Mouse (Mus musculus) stomach, embryonic 14.5 days (tissue): ENCODE results near the gene Grm4. TPM values are rescaled to one million over a fixed set of nuclear protein-coding genes. Genes with fewer than 3 reads are reported as not detected.

ENCODE experiments used
- ATAC-seq: fragments of 200-750 bp; cut with Nextera tagmentation; 2 replicates; pipeline ENCODE4 v1.8.0; 2017; ENCODE audit warnings: low read depth, moderate TSS enrichment; ENCODE audit not compliant: insufficient number of reproducible peaks, insufficient read depth, low FRiP score
- H3K27ac ChIP-seq: fragments of 300-500 bp; sonication (generic); 2 replicates; pipeline ENCODE4 v1.5.1; 2014; ENCODE audit warnings: mild to moderate bottlenecking, low read length, moderate library complexity, mixed read lengths
- H3K27me3 ChIP-seq: fragments of 300-500 bp; sonication (generic); 2 replicates; pipeline ENCODE4 v1.6.1; 2014; ENCODE audit warnings: low read length, control low read depth, mixed read lengths; ENCODE audit not compliant: control insufficient read depth, insufficient read depth
- H3K36me3 ChIP-seq: fragments of 300-500 bp; sonication (generic); 2 replicates; pipeline ENCODE4 v1.6.1; 2014; ENCODE audit warnings: mild to moderate bottlenecking, control low read depth, low read length, moderate library complexity, mixed read lengths; ENCODE audit not compliant: control insufficient read depth, insufficient read depth
- H3K4me1 ChIP-seq: fragments of 300-500 bp; sonication (generic); 2 replicates; pipeline ENCODE4 v1.6.1; 2014; ENCODE audit warnings: low read length, control low read depth, mixed read lengths; ENCODE audit not compliant: control insufficient read depth, insufficient read depth
- H3K4me2 ChIP-seq: fragments of 300-500 bp; sonication (generic); replicated peaks from 2 replicates; pipeline ENCODE4 v1.6.1; 2014; ENCODE audit warnings: low read depth, low read length, control low read depth
- H3K4me3 ChIP-seq: fragments of 300-500 bp; sonication (generic); 2 replicates; pipeline ENCODE4 v1.5.1; 2014; ENCODE audit warnings: low read depth, low read length, control low read depth
- H3K9ac ChIP-seq: fragments of 300-500 bp; sonication (generic); replicated peaks from 2 replicates; pipeline ENCODE4 v1.6.1; 2014; ENCODE audit warnings: low read depth, mild to moderate bottlenecking, control low read depth, low read length, moderate library complexity, mixed read lengths
- H3K9me3 ChIP-seq: fragments of 300-500 bp; sonication (generic); 2 replicates; pipeline ENCODE4 v1.6.1; 2016; ENCODE audit warnings: low read depth, low read length, control low read depth; ENCODE audit not compliant: control insufficient read depth
- WGBS: fragments of 180-500 bp; shearing (Covaris S2); extraction: QIAGEN DNeasy Blood & Tissue Kit; methylation state at CpG from one replicate; pipeline ENCODE4 v1.1.7; 2014; 5-methylcytosine and 5-hydroxymethylcytosine counted together
- polyA plus RNA-seq: library from polyadenylated mRNA; unstranded; fragments of >200 nt; fragmentation: Nextera tagmentation; extraction: Ambion mirVana; gene quantifications from 2 replicates; pipeline ENCODE4 v1.2.1, GENCODE M21; 2014

Gene Grm4
- polyA plus RNA-seq, 1 experiment from 2014 or later: 0.17 TPM

DNA sequence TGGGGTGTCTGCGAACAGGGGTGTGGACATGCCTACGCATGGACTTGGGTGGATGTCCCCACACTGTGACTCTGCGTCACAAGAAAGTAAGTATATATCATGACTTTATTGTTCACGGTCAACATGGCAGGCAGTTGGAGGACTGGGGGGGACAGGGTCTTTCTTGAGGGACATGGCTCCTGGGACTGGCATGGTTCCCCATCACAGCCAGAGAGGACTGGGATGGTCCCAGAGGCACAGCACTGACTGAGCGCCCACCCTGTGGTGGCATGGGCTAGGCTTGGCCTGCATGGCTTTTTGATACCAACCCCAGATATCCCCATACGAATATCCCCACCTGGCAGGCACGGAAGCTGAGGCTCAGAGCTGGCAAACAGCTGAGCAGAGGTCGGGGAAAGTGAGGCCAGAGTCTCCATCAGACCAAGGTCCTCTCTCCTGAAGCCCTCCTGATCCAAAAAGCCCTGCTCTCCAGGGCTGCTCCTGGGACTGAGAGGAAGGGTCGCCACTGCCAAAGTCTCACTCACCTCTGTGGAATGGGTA is 64.1 kb downstream of the Grm4 start:
- ATAC-seq: no peak

GRCm38 (mm10) chr17:27456364-27456763 is 64.8 kb downstream of the Grm4 start:
- H3K4me1 ChIP-seq: no peaks in the 10 kb centered on the region
- WGBS: 80% methylated on average over 11 of the region's 11 CpGs
- no peak overlapping the region for H3K9ac ChIP-seq
- no peak overlapping the region for H3K4me2 ChIP-seq
- H3K27ac ChIP-seq: no peak overlapping the region
- ATAC-seq: no peak
- no peak overlapping the region for H3K4me3 ChIP-seq
- no peaks in the 10 kb centered on the region for H3K36me3 ChIP-seq
- no peaks in the 10 kb centered on the region for H3K9me3 ChIP-seq
- H3K27me3 ChIP-seq: no peaks in the 10 kb centered on the region

More for the DNA sequence above, 64.1 kb downstream of the Grm4 start:
- Histone ChIP-seq H3K4me2 (no peak overlapping the region), H3K4me3 (no peak overlapping the region), H3K9ac (no peak overlapping the region), H3K27me3 (no peaks in the 10 kb centered on the region), H3K27ac (no peak overlapping the region), H3K4me1 (no peaks in the 10 kb centered on the region), H3K36me3 (no peaks in the 10 kb centered on the region), H3K9me3 (no peaks in the 10 kb centered on the region)
- WGBS: 83% methylated on average over 9 of the region's 9 CpGs

- Histone ChIP-seq H3K27ac (no peak overlapping the region), H3K9ac (no peak overlapping the region), H3K27me3 (no peaks in the 10 kb centered on the region), H3K4me3 (no peak overlapping the region), H3K4me2 (no peak overlapping the region), H3K36me3 (no peaks in the 10 kb centered on the region), H3K9me3 (no peaks in the 10 kb centered on the region), H3K4me1 (no peaks in the 10 kb centered on the region)
- no peak for ATAC-seq
- WGBS: 77% methylated on average over 9 of the region's 9 CpGs
Observed at GRCm38 (mm10) chr17:27455012-27455784, 66.0 kb downstream of the Grm4 start.

- H3K4me1 ChIP-seq: no peaks in the 10 kb centered on the region
- H3K9me3 ChIP-seq: no peaks in the 10 kb centered on the region
- no peaks in the 10 kb centered on the region for H3K36me3 ChIP-seq
- H3K27me3 ChIP-seq: no peaks in the 10 kb centered on the region
- no peak overlapping the region for H3K27ac ChIP-seq
- 86% methylated on average over 11 of the region's 11 CpGs for WGBS
- H3K4me3 ChIP-seq: no peak overlapping the region
- H3K9ac ChIP-seq: no peak overlapping the region
- ATAC-seq: no peak
- no peak overlapping the region for H3K4me2 ChIP-seq
Observed at GRCm38 (mm10) chr17:27454396-27454795, 66.8 kb downstream of the Grm4 start.

DNA sequence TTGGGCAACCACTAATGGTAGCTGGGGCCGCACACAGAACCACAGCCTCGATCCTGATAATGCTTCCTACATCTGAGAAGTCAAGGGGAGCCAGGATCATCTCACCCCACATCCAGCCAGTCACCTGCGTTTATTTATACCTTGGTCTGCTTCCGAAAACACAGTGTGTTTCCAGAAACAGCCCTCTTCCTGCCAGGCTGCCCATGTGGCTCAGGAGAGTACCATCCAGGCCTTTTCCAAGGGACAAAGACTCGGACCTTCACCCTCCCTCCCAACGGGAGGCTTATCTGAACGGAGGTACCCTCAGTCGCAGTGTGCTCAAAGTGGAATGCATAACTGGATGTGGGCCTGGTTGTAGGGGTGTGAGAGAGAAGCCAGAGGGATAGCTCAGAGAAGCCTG is 68.2 kb downstream of the Grm4 start:
- Histone ChIP-seq H3K4me2 (no peak overlapping the region), H3K27ac (no peak overlapping the region), H3K36me3 (no peaks in the 10 kb centered on the region), H3K9ac (no peak overlapping the region), H3K9me3 (no peaks in the 10 kb centered on the region), H3K4me1 (no peaks in the 10 kb centered on the region), H3K27me3 (no peaks in the 10 kb centered on the region), H3K4me3 (no peak overlapping the region)
- no peak for ATAC-seq
- WGBS: 75% methylated on average over 8 of the region's 8 CpGs

DNA sequence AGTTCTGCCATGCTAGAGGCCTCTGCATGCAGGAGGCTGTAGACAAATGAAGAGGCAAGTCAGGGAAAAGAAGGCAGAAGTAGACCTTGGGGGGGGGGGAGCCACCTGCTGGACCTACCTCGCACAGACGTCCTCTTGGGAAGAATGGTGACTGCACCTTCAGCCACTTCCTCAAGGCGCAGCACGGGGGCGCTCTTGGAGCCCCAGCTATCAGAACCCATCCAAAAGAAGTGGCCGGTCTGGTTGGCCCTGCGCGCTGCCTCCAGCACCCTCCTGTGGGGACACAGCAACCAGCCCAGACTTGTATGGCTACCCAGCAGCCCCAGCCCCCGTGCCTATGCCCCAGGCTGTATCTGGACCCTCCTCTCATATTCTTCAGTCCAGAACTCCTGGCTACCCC is 69.4 kb downstream of the Grm4 start:
- Histone ChIP-seq H3K27me3 (no peaks in the 10 kb centered on the region), H3K4me2 (no peak overlapping the region), H3K36me3 (no peaks in the 10 kb centered on the region), H3K27ac (no peak overlapping the region), H3K9me3 (no peaks in the 10 kb centered on the region), H3K4me1 (no peaks in the 10 kb centered on the region), H3K9ac (no peak overlapping the region), H3K4me3 (no peak overlapping the region)
- 24% methylated on average over 9 of the region's 9 CpGs for WGBS
- no peak for ATAC-seq

GRCm38 (mm10) chr17:27451216-27451615 is 70.0 kb downstream of the Grm4 start:
- Histone ChIP-seq H3K4me3 (no peak overlapping the region), H3K4me2 (no peak overlapping the region), H3K27ac (no peak overlapping the region), H3K4me1 (no peaks in the 10 kb centered on the region), H3K36me3 (no peaks in the 10 kb centered on the region), H3K27me3 (no peaks in the 10 kb centered on the region), H3K9me3 (no peaks in the 10 kb centered on the region), H3K9ac (no peak overlapping the region)
- ATAC-seq: no peak
- WGBS: 89% methylated on average over 14 of the region's 14 CpGs

- Histone ChIP-seq H3K4me1 (0 out of 2 replicates have a peak, but pooled peaks cover 5% of the 10 kb centered on the region), H3K9me3 (no peaks in the 10 kb centered on the region), H3K4me2 (no peak overlapping the region), H3K27ac (no peak overlapping the region), H3K4me3 (no peak overlapping the region), H3K27me3 (no peaks in the 10 kb centered on the region), H3K9ac (no peak overlapping the region), H3K36me3 (no peaks in the 10 kb centered on the region)
- no peak for ATAC-seq
- 83% methylated on average over 14 of the region's 14 CpGs for WGBS
Observed at GRCm38 (mm10) chr17:27449757-27450330, 71.4 kb downstream of the Grm4 start.
